Mouse (Mus musculus) limb, embryonic 10.5 days (tissue): ENCODE results near the gene Fbxw11. TPM values are rescaled to one million over a fixed set of nuclear protein-coding genes. Genes with fewer than 3 reads are reported as not detected.
A peak's percentile ranks its signal among the peaks of the same experiment; 100 is the strongest.

ENCODE experiments used
- DNase-seq: peaks from one replicate; pipeline ENCODE4 v3.0.0-alpha.2; 2017; ENCODE audit warnings: low spot score
- H3K27ac ChIP-seq: fragments of 300-500 bp; sonication (generic); 2 replicates; pipeline ENCODE4 v1.5.1; 2016; ENCODE audit warnings: mild to moderate bottlenecking
- H3K27me3 ChIP-seq: fragments of 300-500 bp; sonication (generic); 2 replicates; pipeline ENCODE4 v1.6.1; 2016; ENCODE audit warnings: low read depth, mild to moderate bottlenecking; ENCODE audit not compliant: poor library complexity, severe bottlenecking
- H3K36me3 ChIP-seq: fragments of 300-500 bp; sonication (generic); 2 replicates; pipeline ENCODE4 v1.6.1; 2016; ENCODE audit warnings: mild to moderate bottlenecking, moderate library complexity
- H3K4me1 ChIP-seq: fragments of 300-500 bp; sonication (generic); 2 replicates; pipeline ENCODE4 v1.6.1; 2016
- H3K4me3 ChIP-seq: fragments of 300-500 bp; sonication (generic); 2 replicates; pipeline ENCODE4 v1.5.1; 2016; ENCODE audit warnings: mild to moderate bottlenecking, moderate library complexity
- H3K9me3 ChIP-seq: fragments of 300-500 bp; sonication (generic); replicated peaks from 2 replicates; pipeline ENCODE4 v1.6.1; 2016; ENCODE audit warnings: mild to moderate bottlenecking
- WGBS: fragments of 180-500 bp; shearing (Covaris S2); methylation state at CpG from one replicate; pipeline ENCODE4 v1.1.7; 2016; 5-methylcytosine and 5-hydroxymethylcytosine counted together
- polyA plus RNA-seq: library from polyadenylated mRNA; unstranded; fragments of >200 nt; fragmentation: Nextera tagmentation; extraction: Ambion mirVana; gene quantifications from 2 replicates; pipeline ENCODE4 v1.2.1, GENCODE M21; 2016

Gene Fbxw11
- polyA plus RNA-seq, 1 experiment from 2014 or later = 96.4 TPM

GRCm38 (mm10) chr11:32767496-32768230 lies 125.1 kb downstream of the Fbxw11 start:
- H3K36me3 ChIP-seq = no peaks in the 10 kb centered on the region
- peak overlapping the region; percentile 42; the same call in 1 of the 2 replicates for H3K27ac ChIP-seq
- H3K27me3 ChIP-seq = no peaks in the 10 kb centered on the region
- DNase-seq = no peak
- H3K4me3 ChIP-seq = no peak overlapping the region
- WGBS = 72% methylated on average over 18 of the region's 18 CpGs
- H3K4me1 ChIP-seq = peaks cover 42% of the 10 kb centered on the region
- no peaks in the 10 kb centered on the region for H3K9me3 ChIP-seq

DNA sequence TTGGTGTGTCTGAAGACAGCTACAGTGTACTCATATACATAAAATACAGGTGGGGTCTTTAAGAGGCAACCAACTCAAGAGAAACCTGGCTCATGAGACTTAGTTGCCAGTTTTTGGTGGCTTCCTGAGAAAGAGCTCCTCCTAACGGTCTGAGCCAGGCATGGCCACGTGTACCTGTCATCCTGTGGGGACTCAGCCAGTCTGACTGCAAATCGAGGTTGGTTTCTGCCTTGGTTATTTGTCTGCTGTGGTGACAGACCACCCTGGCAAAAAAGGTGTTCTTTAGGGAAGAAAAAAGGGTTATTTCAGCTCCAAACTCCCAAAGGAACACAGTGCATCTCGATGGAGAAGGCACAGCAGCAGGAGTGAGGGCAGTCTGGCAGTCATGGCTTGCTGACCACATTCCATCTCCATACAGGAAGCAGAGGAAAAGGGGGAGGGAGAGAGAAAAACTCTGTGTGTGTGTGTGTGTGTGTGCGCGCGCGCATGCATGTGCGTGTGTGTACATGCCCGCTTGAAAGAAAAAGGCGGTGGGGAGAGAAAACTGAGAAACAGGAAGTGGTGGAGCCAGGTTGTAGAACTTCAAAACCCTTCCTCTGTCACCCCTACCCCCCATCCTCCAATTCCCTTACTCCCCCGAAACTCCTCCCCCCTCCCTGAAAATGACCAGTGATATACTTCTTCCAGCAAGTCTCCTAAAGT lies 126.3 kb downstream of the Fbxw11 start:
- WGBS = 84% methylated on average over 12 of the region's 12 CpGs
- Histone ChIP-seq H3K27ac (peak overlapping the region; percentile 75; the same call in 1 of the 2 replicates), H3K27me3 (no peaks in the 10 kb centered on the region), H3K4me3 (no peak overlapping the region), H3K36me3 (no peaks in the 10 kb centered on the region), H3K9me3 (no peaks in the 10 kb centered on the region), H3K4me1 (peaks cover 42% of the 10 kb centered on the region)
- DNase-seq = no peak

- Histone ChIP-seq H3K4me1 (peaks cover 18% of the 10 kb centered on the region), H3K36me3 (no peaks in the 10 kb centered on the region), H3K4me3 (no peak overlapping the region), H3K27me3 (no peaks in the 10 kb centered on the region), H3K9me3 (no peaks in the 10 kb centered on the region), H3K27ac (peak overlapping the region; percentile 40; the same call in 1 of the 2 replicates)
- DNase-seq = no peak
- WGBS = 58% methylated on average over 11 of the region's 11 CpGs
Observed at GRCm38 (mm10) chr11:32780747-32781536, 138.4 kb downstream of the Fbxw11 start.

DNA sequence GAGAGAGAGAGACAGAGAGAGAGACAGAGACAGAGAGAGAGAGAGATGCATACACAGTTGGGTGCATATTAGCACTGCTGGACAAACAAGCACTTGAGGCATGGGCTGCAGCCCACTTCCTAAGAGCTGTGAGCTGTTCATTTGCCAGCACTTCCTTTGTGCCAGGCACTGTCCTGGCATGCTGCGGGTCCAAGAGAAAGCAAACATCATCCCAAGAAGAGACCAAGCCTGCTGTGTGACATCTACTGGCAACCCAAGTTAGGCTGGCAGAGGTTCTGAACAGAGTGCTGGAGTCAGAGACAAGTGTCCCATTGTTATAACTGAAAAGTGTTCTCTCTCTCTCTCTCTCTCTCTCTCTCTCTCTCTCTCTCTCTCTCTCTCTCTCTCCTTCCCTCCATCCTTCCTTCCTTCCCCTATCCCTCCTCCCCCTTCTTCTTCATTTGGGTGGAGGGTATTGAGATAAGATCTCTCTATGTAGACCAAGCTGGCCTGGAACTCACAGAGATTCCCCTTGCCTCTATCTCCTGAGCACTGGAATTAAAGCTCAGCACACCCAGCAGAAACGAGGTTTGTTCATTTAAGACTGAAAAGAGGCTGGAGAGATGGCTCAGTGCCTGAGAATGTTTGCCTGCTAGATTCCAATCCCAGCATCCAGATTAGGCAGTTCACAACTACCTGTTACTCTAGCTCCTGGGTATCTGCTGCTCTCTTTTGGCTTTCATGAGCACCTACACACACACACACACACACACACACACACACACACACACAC lies 139.3 kb downstream of the Fbxw11 start:
- Histone ChIP-seq H3K9me3 (no peaks in the 10 kb centered on the region), H3K4me1 (peaks cover 18% of the 10 kb centered on the region), H3K4me3 (no peak overlapping the region), H3K36me3 (no peaks in the 10 kb centered on the region), H3K27ac (peak overlapping the region; percentile 40; the same call in 1 of the 2 replicates), H3K27me3 (no peaks in the 10 kb centered on the region)
- WGBS = 73% methylated on average over 2 of the region's 2 CpGs
- DNase-seq = no peak

DNA sequence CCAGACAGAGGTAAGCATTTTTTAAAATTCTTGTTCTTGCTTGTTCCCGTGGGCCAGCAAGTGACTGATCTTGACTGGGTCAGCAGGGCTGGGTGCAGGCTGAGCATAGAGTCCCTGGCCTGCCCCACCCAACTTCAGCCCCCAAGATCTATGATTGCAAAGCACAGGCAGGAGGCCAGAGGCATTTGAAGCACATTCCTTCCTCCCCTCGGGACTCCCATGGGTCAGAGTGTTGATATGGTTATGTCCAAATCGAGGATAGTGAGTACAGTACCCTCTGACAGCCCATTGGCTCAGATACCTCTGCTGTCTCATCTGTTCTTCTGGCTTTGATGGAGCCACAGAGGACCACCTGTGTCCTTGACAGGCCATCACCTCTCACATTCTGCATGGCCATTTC lies 140.2 kb downstream of the Fbxw11 start:
- 81% methylated on average over 3 of the region's 3 CpGs for WGBS
- no peak for DNase-seq
- no peaks in the 10 kb centered on the region for H3K27me3 ChIP-seq
- no peak overlapping the region for H3K4me3 ChIP-seq
- H3K4me1 ChIP-seq = peaks cover 18% of the 10 kb centered on the region
- H3K27ac ChIP-seq = no peak overlapping the region
- no peaks in the 10 kb centered on the region for H3K9me3 ChIP-seq
- no peaks in the 10 kb centered on the region for H3K36me3 ChIP-seq

- 87% methylated on average over 6 of the region's 6 CpGs for WGBS
- Histone ChIP-seq H3K27ac (no peak overlapping the region), H3K9me3 (no peaks in the 10 kb centered on the region), H3K4me3 (no peak overlapping the region), H3K4me1 (peaks cover 15% of the 10 kb centered on the region), H3K27me3 (no peaks in the 10 kb centered on the region), H3K36me3 (no peaks in the 10 kb centered on the region)
- no peak for DNase-seq
Observed at GRCm38 (mm10) chr11:32785591-32786147, 143.1 kb downstream of the Fbxw11 start.

- peaks cover 9% of the 10 kb centered on the region for H3K4me1 ChIP-seq
- H3K9me3 ChIP-seq = no peaks in the 10 kb centered on the region
- no peak for DNase-seq
- H3K27me3 ChIP-seq = no peaks in the 10 kb centered on the region
- WGBS = 92% methylated on average over 5 of the region's 5 CpGs
- H3K4me3 ChIP-seq = no peak overlapping the region
- H3K27ac ChIP-seq = no peak overlapping the region
- H3K36me3 ChIP-seq = no peaks in the 10 kb centered on the region
Observed at GRCm38 (mm10) chr11:32786201-32786600, 143.7 kb downstream of the Fbxw11 start.

DNA sequence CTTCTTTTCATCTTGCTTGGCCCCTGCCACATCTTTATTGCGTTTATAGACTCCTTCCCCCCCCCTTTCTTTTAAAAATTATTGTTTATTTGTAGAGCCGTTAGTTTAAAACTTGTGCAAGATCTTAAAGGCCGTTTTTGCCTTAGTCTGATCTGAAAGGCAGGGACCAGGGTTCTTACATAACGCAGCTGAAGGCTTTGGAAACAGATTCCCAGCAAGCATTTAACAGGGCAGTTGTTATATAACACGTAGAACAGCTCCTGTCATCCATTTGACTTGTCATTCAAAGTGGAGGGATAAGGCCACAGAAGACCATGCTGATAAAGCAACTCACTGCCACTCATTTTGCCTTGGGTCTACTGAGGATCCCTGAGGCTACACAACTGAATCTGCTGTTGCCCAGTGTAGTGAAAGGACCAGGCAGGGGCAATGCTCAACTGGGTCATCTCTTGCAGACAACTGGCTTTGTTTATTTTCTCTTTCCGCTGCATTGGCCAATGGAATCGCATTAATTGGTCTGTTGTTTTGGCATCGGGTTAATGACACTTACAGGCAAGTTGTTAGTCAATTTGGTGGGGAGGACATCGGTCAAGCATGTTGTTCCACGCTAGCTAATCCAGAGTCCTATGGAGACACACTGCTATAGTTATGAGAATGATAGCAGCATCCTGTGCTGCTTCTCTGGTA lies 152.4 kb downstream of the Fbxw11 start:
- 45% methylated on average over 10 of the region's 10 CpGs for WGBS
- Histone ChIP-seq H3K27me3 (no peaks in the 10 kb centered on the region), H3K9me3 (no peaks in the 10 kb centered on the region), H3K27ac (no peak overlapping the region), H3K36me3 (no peaks in the 10 kb centered on the region), H3K4me1 (peaks cover 39% of the 10 kb centered on the region), H3K4me3 (no peak overlapping the region)
- DNase-seq = no peak

Other genes with a start within 250 kb of the Fbxw11 start
- gene Ubtd2, start 187.4 kb upstream of the Fbxw11 start, polyA plus RNA-seq = 74.2 and 82.0 TPM in 2 replicates
- 0.38 TPM in 1 of 2 replicates, not detected in the other for gene Efcab9, start 110.6 kb upstream of the Fbxw11 start, polyA plus RNA-seq
- 2.2 and 2.8 TPM in 2 replicates for gene Stk10, start 109.4 kb upstream of the Fbxw11 start, polyA plus RNA-seq
- gene Smim23, start 181.9 kb downstream of the Fbxw11 start, polyA plus RNA-seq = not detected in 2 replicates